Mouse (Mus musculus) midbrain, postnatal 0 days (tissue): ENCODE data around the gene Ddit4. TPM values are rescaled to one million over a fixed set of nuclear protein-coding genes. Genes with fewer than 3 reads are reported as not detected.

Source experiments
- ATAC-seq: fragments of 200-750 bp; cut with Nextera tagmentation; 2 replicates; pipeline ENCODE4 v1.8.0; 2017; ENCODE audit warnings: moderate number of reproducible peaks, mild to moderate bottlenecking, moderate TSS enrichment, moderate library complexity; ENCODE audit not compliant: low FRiP score
- DNase-seq: peaks from one replicate; pipeline ENCODE4 v3.0.0-alpha.2; 2015; ENCODE audit warnings: low spot score
- H3K27ac ChIP-seq: fragments of 300-500 bp; sonication (generic); 2 replicates; pipeline ENCODE4 v1.5.1; 2014; ENCODE audit warnings: low read depth, mild to moderate bottlenecking, low read length, mixed read lengths
- H3K27me3 ChIP-seq: fragments of 300-500 bp; sonication (generic); 2 replicates; pipeline ENCODE4 v1.6.1; 2014; ENCODE audit warnings: low read length, control low read depth, mixed read lengths; ENCODE audit not compliant: insufficient read depth
- H3K36me3 ChIP-seq: fragments of 300-500 bp; sonication (generic); 2 replicates; pipeline ENCODE4 v1.6.1; 2014; ENCODE audit warnings: low read length, control low read depth, mixed read lengths; ENCODE audit not compliant: insufficient read depth
- H3K4me1 ChIP-seq: fragments of 300-500 bp; sonication (generic); 2 replicates; pipeline ENCODE4 v1.6.1; 2014; ENCODE audit warnings: mild to moderate bottlenecking, control low read depth, antibody characterized with exemption, low read length, mixed read lengths; ENCODE audit not compliant: insufficient read depth
- H3K4me2 ChIP-seq: fragments of 300-500 bp; sonication (generic); 2 replicates; pipeline ENCODE4 v1.6.1; 2014; ENCODE audit warnings: low read depth, mild to moderate bottlenecking, low read length, mixed read lengths; ENCODE audit not compliant: poor library complexity, severe bottlenecking
- H3K4me3 ChIP-seq: fragments of 300-500 bp; sonication (generic); 2 replicates; pipeline ENCODE4 v1.5.1; 2014; ENCODE audit warnings: low read depth, mild to moderate bottlenecking, low read length, moderate library complexity
- H3K9ac ChIP-seq: fragments of 300-500 bp; sonication (generic); replicated peaks from 2 replicates; pipeline ENCODE4 v1.6.1; 2014; ENCODE audit warnings: mild to moderate bottlenecking, low read length, moderate library complexity, mixed read lengths; ENCODE audit not compliant: poor library complexity, severe bottlenecking
- H3K9me3 ChIP-seq: fragments of 300-500 bp; sonication (generic); 2 replicates; pipeline ENCODE4 v1.6.1; 2016; ENCODE audit warnings: low read length, control low read depth
- CTCF ChIP-seq: IDR thresholded peaks from 2 replicates; pipeline ENCODE4 v1.5.1; 2016; ENCODE audit warnings: antibody characterized with exemption, mild to moderate bottlenecking
- WGBS: fragments of 180-500 bp; shearing (Covaris S2); extraction: QIAGEN DNeasy Blood & Tissue Kit; methylation state at CpG from one replicate; pipeline ENCODE4 v1.1.7; 2014; 5-methylcytosine and 5-hydroxymethylcytosine counted together
- polyA plus RNA-seq: library from polyadenylated mRNA; unstranded; fragments of >200 nt; fragmentation: Nextera tagmentation; extraction: Ambion mirVana; gene quantifications from 2 replicates; pipeline ENCODE4 v1.2.1, GENCODE M21; 2015
- total RNA-seq: library from RNA; depleted of rRNA; stranded (reverse); fragments of >200 nt; gene quantifications from 2 replicates; pipeline ENCODE4 v1.2.3, GENCODE M21; 2014

Ddit4 gene
- total and polyA plus RNA-seq, 2 experiments from 2014 or later, result 43.4 to 57.5 TPM

DNA sequence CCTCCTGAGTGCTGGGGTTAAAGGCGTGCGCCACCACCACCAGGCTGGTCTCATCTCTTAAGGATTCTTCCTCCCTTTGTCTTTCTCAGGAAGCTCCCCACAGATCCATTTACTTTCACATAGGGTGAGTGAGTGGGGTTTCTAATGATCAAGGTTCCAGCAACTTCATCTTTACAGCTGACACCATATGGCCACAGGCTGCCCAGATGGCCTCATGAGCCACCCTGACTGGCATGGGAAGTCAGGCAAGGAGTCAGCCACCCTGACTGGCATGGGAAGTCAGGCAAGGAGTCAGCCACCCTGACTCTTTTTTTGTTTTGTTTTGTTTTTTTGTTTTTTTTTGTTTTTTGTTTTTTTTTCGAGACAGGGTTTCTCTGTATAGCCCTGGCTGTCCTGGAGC lies 6.2 kb downstream of the Ddit4 start:
- H3K27me3 ChIP-seq, result no peaks in the 10 kb centered on the region
- H3K4me1 ChIP-seq, result peaks cover 19% of the 10 kb centered on the region
- no peak overlapping the region for H3K4me2 ChIP-seq
- ATAC-seq (no peak), DNase-seq (no peak)
- TF ChIP-seq CTCF, result no peak
- H3K9ac ChIP-seq, result no peak overlapping the region
- H3K36me3 ChIP-seq, result 0 out of 2 replicates have a peak, but pooled peaks cover 2% of the 10 kb centered on the region
- H3K9me3 ChIP-seq, result no peaks in the 10 kb centered on the region
- 90% methylated on average over 3 of the region's 3 CpGs for WGBS
- H3K27ac ChIP-seq, result no peak overlapping the region
- H3K4me3 ChIP-seq, result no peak overlapping the region

DNA sequence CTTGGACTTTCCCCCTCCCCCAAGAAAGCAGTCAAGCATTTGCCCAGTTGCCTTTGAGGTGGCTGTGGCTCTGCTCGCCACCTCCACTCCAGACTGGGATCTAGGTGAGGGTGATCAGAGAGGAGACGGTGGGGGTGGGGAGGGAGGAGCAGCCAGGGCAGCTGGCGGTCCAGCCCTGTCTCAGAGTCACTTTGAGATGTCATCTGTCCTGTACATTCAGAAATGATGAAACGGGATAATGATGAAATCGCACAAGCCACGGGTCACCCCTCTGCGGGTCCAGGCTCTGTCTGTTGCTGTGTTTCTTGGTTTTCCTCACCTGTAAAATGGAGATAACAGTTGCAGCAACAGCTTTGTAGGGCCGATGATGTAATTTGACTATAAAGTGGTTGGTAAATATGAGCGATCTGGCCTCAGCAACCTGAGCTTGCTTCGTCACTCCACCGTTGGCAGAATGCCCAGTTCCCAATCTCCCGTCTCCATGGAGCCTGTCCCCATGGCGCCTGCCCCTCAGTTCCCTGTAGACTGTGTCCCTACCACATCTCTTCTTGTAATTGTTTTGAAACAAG lies 8.1 kb downstream of the Ddit4 start:
- peak overlapping the region; percentile 76; the same call in 1 of the 2 replicates for H3K27ac ChIP-seq
- ATAC-seq (peak; percentile 64), DNase-seq (peak; percentile 71)
- H3K9ac ChIP-seq, result peak overlapping the region; percentile 61
- H3K4me1 ChIP-seq, result peaks cover 13% of the 10 kb centered on the region
- TF ChIP-seq CTCF, result no peak
- H3K9me3 ChIP-seq, result no peaks in the 10 kb centered on the region
- no peaks in the 10 kb centered on the region for H3K27me3 ChIP-seq
- peak overlapping the region; percentile 18; the same call in 1 of the 2 replicates for H3K4me3 ChIP-seq
- H3K36me3 ChIP-seq, result no peaks in the 10 kb centered on the region
- 43% methylated on average over 13 of the region's 13 CpGs for WGBS
- H3K4me2 ChIP-seq, result peak overlapping the region; percentile 48

DNA sequence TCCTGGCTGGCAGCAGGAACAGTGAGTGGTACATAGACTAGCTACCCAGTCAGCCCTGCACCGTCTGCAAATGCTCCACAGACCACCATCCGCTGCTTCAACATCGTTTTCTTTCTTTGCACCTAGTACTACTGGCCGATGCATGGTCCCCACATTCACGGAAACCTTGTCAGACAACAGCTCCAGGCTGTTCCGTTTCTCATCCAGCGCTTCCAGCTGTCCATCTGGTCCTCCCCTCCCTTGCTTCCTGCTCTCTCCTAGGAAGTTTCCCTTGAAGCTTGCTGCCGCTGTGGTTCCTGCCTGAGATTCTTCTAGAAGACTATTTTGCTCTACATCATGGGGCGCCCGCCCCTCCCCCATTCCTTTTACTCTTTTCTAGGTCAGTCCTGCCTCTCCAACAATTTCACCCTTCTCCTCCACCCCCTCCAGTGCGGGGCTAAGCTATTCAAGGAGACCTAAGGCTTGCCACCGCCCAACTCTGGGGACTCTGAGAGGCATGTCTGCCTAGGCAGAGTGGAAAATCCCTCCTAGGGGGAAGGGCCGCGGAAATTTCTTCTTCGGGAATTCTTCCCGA lies 8.7 kb downstream of the Ddit4 start:
- Histone ChIP-seq H3K4me2 (peak overlapping the region; percentile 48), H3K9ac (peak overlapping the region; percentile 61), H3K27me3 (no peaks in the 10 kb centered on the region), H3K36me3 (no peaks in the 10 kb centered on the region), H3K4me3 (peak overlapping the region; percentile 18; the same call in 1 of the 2 replicates), H3K9me3 (no peaks in the 10 kb centered on the region), H3K27ac (peak overlapping the region; percentile 76), H3K4me1 (peaks cover 13% of the 10 kb centered on the region)
- ATAC-seq (peak; percentile 77), DNase-seq (peak; percentile 76)
- WGBS, result under 1% methylated on average over 16 of the region's 16 CpGs
- TF ChIP-seq CTCF, result no peak

DNA sequence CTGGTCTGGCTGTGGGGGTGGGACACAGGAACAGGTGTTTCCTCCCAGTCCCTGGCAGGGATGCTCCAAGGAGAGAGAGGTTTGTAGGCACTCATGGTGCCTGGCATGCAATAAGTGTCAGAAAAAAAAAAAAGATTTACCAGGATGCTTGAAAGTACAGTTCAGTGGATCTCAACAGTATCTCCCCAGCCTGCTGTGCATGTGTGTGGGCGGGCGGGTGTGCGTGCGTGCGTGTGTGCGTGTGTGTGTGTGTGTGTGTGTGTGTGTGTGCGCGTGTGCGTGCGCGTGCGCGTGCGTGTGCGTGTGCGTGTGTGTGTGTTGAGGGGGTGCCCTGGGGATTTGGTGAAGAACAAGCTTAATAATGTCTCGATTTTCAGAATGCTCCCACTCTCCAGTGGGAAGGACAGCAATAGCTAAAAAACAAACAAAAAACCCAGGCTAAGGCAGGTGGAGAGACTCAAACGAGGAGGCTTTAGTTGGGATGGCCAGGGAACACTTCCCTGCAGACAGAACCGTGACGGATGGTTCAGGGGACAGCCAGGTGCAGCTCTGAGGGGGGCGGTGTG lies 9.3 kb downstream of the Ddit4 start:
- peaks cover 13% of the 10 kb centered on the region for H3K4me1 ChIP-seq
- H3K27me3 ChIP-seq, result no peaks in the 10 kb centered on the region
- no peak for ATAC-seq
- H3K9ac ChIP-seq, result peak overlapping the region; percentile 61
- peak overlapping the region; percentile 18; the same call in 1 of the 2 replicates for H3K4me3 ChIP-seq
- peak overlapping the region; percentile 48 for H3K4me2 ChIP-seq
- DNase-seq, result peak; percentile 34
- H3K9me3 ChIP-seq, result no peaks in the 10 kb centered on the region
- no peak for TF ChIP-seq CTCF
- no peaks in the 10 kb centered on the region for H3K36me3 ChIP-seq
- 52% methylated on average over 21 of the region's 21 CpGs for WGBS
- H3K27ac ChIP-seq, result peak overlapping the region; percentile 76

DNA sequence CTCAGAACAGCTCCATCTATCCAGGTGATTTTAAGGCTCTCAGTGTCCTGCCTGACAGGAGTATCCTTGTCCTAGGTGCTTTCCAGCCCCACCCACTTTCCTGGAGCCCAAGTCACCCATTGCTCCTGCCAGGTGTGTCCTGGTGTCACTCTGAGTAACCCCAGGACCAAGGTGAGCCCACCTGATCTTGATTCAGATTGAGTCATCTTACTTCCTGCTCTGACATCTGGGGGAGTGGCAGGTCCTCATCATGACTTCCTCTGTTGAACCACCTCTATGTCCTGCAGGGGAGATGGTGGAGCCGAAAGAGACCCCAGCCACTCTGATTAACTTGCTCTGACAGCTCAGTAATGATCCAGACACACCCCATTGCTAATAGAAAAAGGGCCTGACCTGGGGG lies 12.6 kb downstream of the Ddit4 start:
- no peaks in the 10 kb centered on the region for H3K9me3 ChIP-seq
- TF ChIP-seq CTCF, result no peak
- no peak overlapping the region for H3K27ac ChIP-seq
- H3K4me1 ChIP-seq, result peaks cover 13% of the 10 kb centered on the region
- 75% methylated on average over 1 of the region's 1 CpGs for WGBS
- H3K27me3 ChIP-seq, result no peaks in the 10 kb centered on the region
- H3K4me2 ChIP-seq, result no peak overlapping the region
- H3K9ac ChIP-seq, result no peak overlapping the region
- H3K36me3 ChIP-seq, result no peaks in the 10 kb centered on the region
- no peak overlapping the region for H3K4me3 ChIP-seq
- ATAC-seq (no peak), DNase-seq (no peak)

DNA sequence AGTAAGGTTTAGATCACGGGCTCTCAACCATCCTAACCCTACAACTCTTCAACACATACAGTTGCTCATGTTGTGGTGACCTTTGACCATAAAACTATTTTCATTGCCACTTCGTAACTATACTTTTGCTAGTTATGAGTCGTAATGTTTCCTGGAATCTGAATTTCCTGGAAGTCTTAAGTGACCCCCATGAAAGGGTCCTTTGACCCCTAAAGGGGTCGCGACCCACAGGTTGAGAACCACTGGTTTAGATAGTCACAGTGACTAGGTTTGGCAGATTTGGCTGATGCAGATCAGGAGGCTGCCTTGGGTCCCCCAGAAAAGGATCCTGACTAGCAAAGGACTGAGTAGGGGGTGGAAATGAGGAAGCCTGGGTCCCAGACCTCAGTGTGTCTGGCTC lies 13.0 kb downstream of the Ddit4 start:
- Histone ChIP-seq H3K27me3 (no peaks in the 10 kb centered on the region), H3K4me1 (peaks cover 13% of the 10 kb centered on the region), H3K9me3 (no peaks in the 10 kb centered on the region), H3K9ac (no peak overlapping the region), H3K4me3 (no peak overlapping the region), H3K27ac (no peak overlapping the region), H3K36me3 (no peaks in the 10 kb centered on the region), H3K4me2 (no peak overlapping the region)
- DNase-seq (no peak), ATAC-seq (no peak)
- WGBS, result 90% methylated on average over 5 of the region's 5 CpGs
- no peak for TF ChIP-seq CTCF
